Mouse (Mus musculus): ENCODE results near the gene Orai3. TPM values are rescaled to one million over a fixed set of nuclear protein-coding genes. Genes with fewer than 3 reads are reported as not detected.

The Orai3 gene
- polyA plus RNA-seq, 1 experiment from 2014 or later, result 13.3 TPM

DNA sequence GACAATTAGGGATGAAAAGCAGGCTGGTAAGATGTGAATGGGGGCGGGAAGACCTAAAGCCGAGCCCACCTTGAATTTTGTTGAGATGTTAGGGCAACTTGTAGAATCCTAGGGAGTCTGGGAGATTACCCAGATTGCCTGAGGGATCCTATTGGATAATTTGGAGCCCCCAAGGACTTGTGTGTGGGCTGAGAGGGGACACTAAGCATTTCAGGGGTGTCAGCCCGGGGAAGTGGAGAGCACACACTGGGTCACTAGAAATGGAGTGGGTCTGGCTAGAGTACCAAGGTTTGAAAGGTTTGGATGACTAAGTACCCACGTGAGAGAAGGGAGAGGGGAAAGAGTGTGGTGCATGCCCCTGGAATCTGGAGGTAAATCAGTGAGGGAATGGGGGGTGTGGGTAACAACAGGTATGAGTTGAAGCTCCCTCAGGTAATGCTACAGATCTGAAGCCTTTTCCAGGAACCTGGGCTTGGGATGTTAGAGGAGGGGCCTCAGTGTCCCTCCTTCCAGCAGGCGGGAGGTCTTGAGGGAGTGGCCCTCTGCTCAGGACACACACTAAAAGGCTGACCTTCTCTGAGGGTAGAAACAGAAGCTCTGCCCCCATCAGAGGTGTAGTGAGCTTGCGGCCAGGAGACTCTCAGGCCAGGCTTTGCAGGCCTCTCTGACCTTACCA is 21.9 kb upstream of the Orai3 start:
- peaks cover 24% of the 10 kb centered on the region for H3K4me1 ChIP-seq (replicated peaks)
- H3K4me2 ChIP-seq, result peak overlapping the region; percentile 98
- H3K27me3 ChIP-seq (replicated peaks), result peaks cover 15% of the 10 kb centered on the region; the same call in 1 of the 2 replicates
- no peaks in the 10 kb centered on the region for H3K9me3 ChIP-seq (replicated peaks)
- H3K36me3 ChIP-seq, result peaks cover 47% of the 10 kb centered on the region
- ATAC-seq (ENCODE audit: insufficient number of reproducible peaks, low FRiP score), result no peak
- H3K27ac ChIP-seq (ENCODE audit: poor library complexity, severe bottlenecking), result no peak overlapping the region
- H3K4me3 ChIP-seq, result peak overlapping the region; percentile 95
- 63% methylated on average over 6 of the region's 6 CpGs for WGBS
- peak overlapping the region; percentile 92 for H3K9ac ChIP-seq

DNA sequence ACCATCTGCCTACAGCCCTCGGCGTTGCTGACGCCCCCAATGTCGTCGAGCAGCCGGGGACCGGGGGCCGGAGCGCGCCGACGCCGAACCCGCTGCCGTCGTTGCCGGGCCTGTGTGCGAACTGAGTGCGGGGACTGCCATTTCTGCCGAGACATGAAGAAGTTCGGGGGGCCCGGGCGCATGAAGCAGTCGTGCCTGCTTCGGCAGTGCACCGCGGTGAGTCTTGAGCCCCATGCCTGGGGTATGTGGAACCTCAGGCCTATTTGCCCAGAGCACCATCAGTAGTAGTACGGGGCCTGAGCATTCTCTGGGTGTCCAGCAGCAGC is 21.4 kb upstream of the Orai3 start:
- peaks cover 16% of the 10 kb centered on the region; the same call in 1 of the 2 replicates for H3K27me3 ChIP-seq (replicated peaks)
- 94% methylated on average over 28 of the region's 28 CpGs for WGBS
- H3K4me1 ChIP-seq (replicated peaks), result peaks cover 24% of the 10 kb centered on the region
- H3K4me3 ChIP-seq, result peak overlapping the region; percentile 95; the same call in 1 of the 2 replicates
- peak overlapping the region; percentile 98; the same call in 1 of the 2 replicates for H3K4me2 ChIP-seq
- H3K9me3 ChIP-seq (replicated peaks), result no peaks in the 10 kb centered on the region
- H3K27ac ChIP-seq (ENCODE audit: poor library complexity, severe bottlenecking), result no peak overlapping the region
- no peak for ATAC-seq (ENCODE audit: insufficient number of reproducible peaks, low FRiP score)
- peaks cover 52% of the 10 kb centered on the region for H3K36me3 ChIP-seq
- 0 out of 2 replicates have a peak overlapping the region, but pooled peaks have one; percentile 16 for H3K9ac ChIP-seq

DNA sequence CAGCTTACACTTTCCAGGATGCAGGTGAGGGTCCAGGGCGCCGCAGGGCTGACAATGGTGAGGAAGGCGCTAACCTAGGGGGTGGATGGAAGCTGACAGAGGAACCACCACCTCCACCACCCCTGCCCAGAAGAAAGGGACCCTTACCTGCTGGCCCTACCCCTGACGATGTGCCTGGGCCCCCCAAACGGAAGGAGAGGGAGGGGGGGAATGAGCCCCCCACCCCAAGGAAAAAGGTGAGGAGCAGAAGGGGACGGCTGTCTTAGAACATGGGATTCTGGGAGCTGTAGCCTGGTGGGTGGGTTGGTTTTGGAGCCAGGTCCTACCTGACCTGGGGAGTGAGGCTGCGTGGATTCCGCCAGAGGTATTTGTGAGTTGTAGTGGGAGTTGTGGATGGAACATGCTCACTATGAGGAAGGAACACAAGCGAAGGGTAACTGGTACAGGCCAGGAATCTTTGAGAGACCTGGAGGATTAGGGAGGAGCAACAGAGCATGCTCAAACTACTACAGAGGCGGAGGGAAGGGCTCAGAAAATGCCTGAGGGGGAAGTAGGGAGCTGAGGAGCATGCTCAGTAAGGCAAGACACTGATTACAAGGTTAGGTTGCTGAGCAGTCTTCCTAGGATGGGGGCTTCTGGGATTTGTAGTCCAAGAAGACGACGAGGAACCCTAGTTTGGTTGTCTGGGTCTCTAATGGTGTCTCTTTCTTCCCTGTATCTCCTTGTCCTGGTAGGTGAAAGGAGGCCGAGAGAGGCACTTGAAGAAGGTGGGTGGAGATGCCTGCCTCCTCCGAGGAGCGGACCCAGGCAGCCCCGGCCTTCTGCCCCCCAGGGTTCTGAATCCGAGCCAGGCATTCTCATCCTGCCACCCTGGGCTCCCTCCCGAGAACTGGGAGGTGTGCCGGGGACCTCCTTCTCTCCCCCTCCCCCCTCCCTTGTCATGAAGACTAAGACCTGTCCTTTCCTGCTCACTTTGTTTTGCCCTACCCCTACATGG is 19.2 kb upstream of the Orai3 start:
- Histone ChIP-seq H3K9me3 (replicated peaks) (no peaks in the 10 kb centered on the region), H3K4me2 (no peak overlapping the region), H3K27me3 (replicated peaks) (peaks cover 34% of the 10 kb centered on the region; the same call in 1 of the 2 replicates), H3K9ac (no peak overlapping the region), H3K27ac (ENCODE audit: poor library complexity, severe bottlenecking) (no peak overlapping the region), H3K36me3 (peaks cover 70% of the 10 kb centered on the region), H3K4me1 (replicated peaks) (peaks cover 19% of the 10 kb centered on the region), H3K4me3 (no peak overlapping the region)
- WGBS, result 87% methylated on average over 19 of the region's 19 CpGs
- ATAC-seq (ENCODE audit: insufficient number of reproducible peaks, low FRiP score), result no peak

DNA sequence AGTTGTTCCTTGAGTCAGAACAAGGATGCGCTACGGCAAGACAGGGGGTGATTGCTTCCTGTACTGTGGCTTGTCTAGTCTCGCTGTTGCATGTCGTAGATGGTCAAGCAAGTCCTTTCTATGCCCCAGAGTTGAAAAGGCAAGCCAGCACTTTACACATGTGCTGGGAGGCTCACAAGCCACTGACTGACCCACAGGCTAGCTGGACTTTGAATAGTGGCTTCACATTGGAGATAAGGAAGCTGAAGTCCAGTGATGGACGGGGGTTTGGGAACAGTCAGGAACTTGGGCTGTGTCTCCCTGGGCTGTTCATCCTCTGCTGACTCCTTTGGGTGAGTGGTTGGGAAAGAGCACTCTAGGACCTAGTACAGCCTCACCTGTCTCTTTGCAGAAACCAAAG is 18.0 kb upstream of the Orai3 start:
- H3K27me3 ChIP-seq (replicated peaks), result peaks cover 46% of the 10 kb centered on the region
- 87% methylated on average over 5 of the region's 5 CpGs for WGBS
- no peak overlapping the region for H3K4me2 ChIP-seq
- H3K36me3 ChIP-seq, result peaks cover 78% of the 10 kb centered on the region
- H3K9me3 ChIP-seq (replicated peaks), result no peaks in the 10 kb centered on the region
- no peak for ATAC-seq (ENCODE audit: insufficient number of reproducible peaks, low FRiP score)
- no peak overlapping the region for H3K4me3 ChIP-seq
- H3K9ac ChIP-seq, result no peak overlapping the region
- H3K27ac ChIP-seq (ENCODE audit: poor library complexity, severe bottlenecking), result no peak overlapping the region
- peaks cover 19% of the 10 kb centered on the region for H3K4me1 ChIP-seq (replicated peaks)

DNA sequence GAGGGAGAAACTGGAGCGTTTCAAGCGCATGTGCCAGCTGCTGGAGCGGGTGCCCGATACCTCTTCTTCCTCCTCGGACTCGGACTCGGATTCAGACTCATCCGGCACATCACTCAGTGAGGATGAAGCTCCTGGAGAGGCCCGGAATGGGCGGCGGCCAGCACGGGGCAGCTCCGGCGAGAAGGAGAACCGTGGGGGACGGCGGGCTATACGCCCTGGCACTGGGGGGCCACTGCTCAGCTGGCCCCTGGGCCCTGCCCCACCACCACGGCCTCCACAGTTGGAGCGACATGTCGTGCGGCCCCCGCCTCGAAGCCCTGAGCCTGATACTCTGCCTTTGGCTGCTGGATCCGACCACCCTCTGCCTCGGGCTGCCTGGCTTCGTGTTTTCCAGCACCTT is 17.5 kb upstream of the Orai3 start:
- H3K4me2 ChIP-seq, result no peak overlapping the region
- ATAC-seq (ENCODE audit: insufficient number of reproducible peaks, low FRiP score), result no peak
- peaks cover 50% of the 10 kb centered on the region for H3K27me3 ChIP-seq (replicated peaks)
- no peak overlapping the region for H3K9ac ChIP-seq
- peaks cover 16% of the 10 kb centered on the region for H3K4me1 ChIP-seq (replicated peaks)
- H3K9me3 ChIP-seq (replicated peaks), result no peaks in the 10 kb centered on the region
- peaks cover 83% of the 10 kb centered on the region for H3K36me3 ChIP-seq
- no peak overlapping the region for H3K27ac ChIP-seq (ENCODE audit: poor library complexity, severe bottlenecking)
- H3K4me3 ChIP-seq, result no peak overlapping the region
- WGBS, result 88% methylated on average over 27 of the region's 27 CpGs

DNA sequence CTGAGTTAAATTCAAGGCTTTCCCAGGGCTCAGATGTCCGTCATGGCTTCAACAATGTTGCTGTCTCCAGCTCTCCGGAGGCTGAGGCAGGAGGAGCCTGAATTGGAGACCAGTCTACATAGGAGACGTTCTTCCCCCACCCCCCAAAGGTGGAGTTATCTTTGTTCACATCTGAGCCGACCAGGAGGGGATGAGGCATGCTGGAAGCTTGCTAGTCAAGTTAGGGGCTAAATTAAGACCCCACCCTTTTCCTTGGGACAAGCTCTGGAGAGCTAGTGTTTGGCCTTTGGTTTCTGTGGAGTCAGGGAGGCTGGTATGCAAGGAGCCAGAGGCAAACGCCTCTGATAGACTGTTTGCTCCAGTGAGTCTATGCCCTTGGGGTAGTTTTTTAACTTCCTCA is 16.5 kb upstream of the Orai3 start:
- peaks cover 61% of the 10 kb centered on the region for H3K27me3 ChIP-seq (replicated peaks)
- H3K4me1 ChIP-seq (replicated peaks), result peaks cover 6% of the 10 kb centered on the region; the same call in 1 of the 2 replicates
- no peak overlapping the region for H3K4me3 ChIP-seq
- H3K9ac ChIP-seq, result no peak overlapping the region
- no peak overlapping the region for H3K4me2 ChIP-seq
- WGBS, result 80% methylated on average over 5 of the region's 5 CpGs
- no peak for ATAC-seq (ENCODE audit: insufficient number of reproducible peaks, low FRiP score)
- peaks cover 90% of the 10 kb centered on the region for H3K36me3 ChIP-seq
- no peak overlapping the region for H3K27ac ChIP-seq (ENCODE audit: poor library complexity, severe bottlenecking)
- no peaks in the 10 kb centered on the region for H3K9me3 ChIP-seq (replicated peaks)

DNA sequence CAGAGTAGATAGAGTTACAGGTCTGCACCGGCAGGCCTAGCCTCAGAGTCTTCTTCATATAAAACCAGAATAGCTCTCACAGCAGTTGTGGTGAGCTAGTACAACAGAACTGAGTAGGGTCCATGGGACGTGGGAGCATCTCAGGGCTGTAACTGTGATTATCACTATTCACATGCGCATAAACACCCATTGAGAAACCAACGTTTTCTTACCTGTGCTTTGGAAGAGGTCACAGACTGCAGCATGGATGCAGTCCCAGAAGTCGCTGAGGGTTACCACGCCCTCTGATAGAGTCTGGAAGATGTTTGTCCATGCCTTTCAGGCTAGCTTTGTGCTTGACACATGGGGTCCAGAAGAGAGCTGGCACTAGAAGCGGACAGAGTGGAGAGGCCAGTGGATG is 15.9 kb upstream of the Orai3 start:
- H3K4me3 ChIP-seq, result no peak overlapping the region
- no peak overlapping the region for H3K27ac ChIP-seq (ENCODE audit: poor library complexity, severe bottlenecking)
- H3K9me3 ChIP-seq (replicated peaks), result no peaks in the 10 kb centered on the region
- no peak overlapping the region for H3K4me2 ChIP-seq
- H3K4me1 ChIP-seq (replicated peaks), result no peaks in the 10 kb centered on the region
- no peak for ATAC-seq (ENCODE audit: insufficient number of reproducible peaks, low FRiP score)
- peaks cover 90% of the 10 kb centered on the region for H3K36me3 ChIP-seq
- no peak overlapping the region for H3K9ac ChIP-seq
- H3K27me3 ChIP-seq (replicated peaks), result peaks cover 66% of the 10 kb centered on the region
- 83% methylated on average over 7 of the region's 7 CpGs for WGBS

DNA sequence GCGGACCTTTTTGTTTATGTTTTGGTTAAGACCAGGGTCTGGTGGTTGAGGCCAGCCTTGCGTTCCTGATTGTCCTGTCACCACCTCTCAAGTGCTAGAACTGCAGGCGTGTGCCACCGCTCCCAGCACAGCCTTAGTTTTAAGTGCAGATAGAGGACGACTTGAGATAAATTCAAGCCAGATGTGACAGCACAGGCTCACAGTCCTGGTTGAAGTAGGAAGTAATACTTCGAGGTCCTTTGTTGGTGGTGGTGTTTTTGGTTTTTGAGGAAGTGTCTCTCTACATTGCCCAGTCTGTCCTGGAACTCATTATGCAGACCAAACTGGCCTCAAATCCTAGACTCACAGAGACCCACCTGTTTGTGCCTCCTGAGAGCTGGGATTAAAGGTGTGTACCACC is 9.9 kb upstream of the Orai3 start:
- H3K9me3 ChIP-seq (replicated peaks), result no peaks in the 10 kb centered on the region
- peaks cover 63% of the 10 kb centered on the region for H3K36me3 ChIP-seq
- peaks cover 47% of the 10 kb centered on the region for H3K27me3 ChIP-seq (replicated peaks)
- no peak for ATAC-seq (ENCODE audit: insufficient number of reproducible peaks, low FRiP score)
- H3K4me3 ChIP-seq, result no peak overlapping the region
- no peak overlapping the region for H3K9ac ChIP-seq
- H3K4me1 ChIP-seq (replicated peaks), result peaks cover 12% of the 10 kb centered on the region
- peak overlapping the region; percentile 24; the same call in 1 of the 2 replicates for H3K4me2 ChIP-seq
- H3K27ac ChIP-seq (ENCODE audit: poor library complexity, severe bottlenecking), result no peak overlapping the region
- 9% methylated on average over 6 of the region's 6 CpGs for WGBS

DNA sequence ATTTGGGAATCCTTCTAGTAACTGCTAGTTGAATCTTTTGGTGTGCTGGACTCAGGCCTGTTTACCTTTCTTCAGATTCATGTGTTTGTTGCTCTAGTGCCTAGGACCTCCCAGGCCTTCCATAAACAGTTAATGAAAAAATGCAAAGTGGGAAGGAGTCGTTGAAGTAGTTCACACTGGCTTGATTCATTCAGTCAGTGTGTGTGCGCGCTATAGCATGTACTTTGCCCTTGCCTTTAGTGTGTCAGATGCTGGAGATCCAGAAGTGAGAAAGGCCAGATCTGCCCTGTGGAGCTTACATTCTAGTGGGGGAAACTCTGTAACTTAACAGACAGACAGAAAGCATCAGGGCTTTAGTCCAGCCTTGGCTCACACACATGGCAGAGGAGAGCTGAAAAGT is 9.1 kb upstream of the Orai3 start:
- Histone ChIP-seq H3K4me2 (no peak overlapping the region), H3K9ac (no peak overlapping the region), H3K27me3 (replicated peaks) (peaks cover 40% of the 10 kb centered on the region), H3K4me3 (no peak overlapping the region), H3K4me1 (replicated peaks) (peaks cover 12% of the 10 kb centered on the region), H3K36me3 (peaks cover 60% of the 10 kb centered on the region), H3K27ac (ENCODE audit: poor library complexity, severe bottlenecking) (no peak overlapping the region), H3K9me3 (replicated peaks) (no peaks in the 10 kb centered on the region)
- ATAC-seq (ENCODE audit: insufficient number of reproducible peaks, low FRiP score), result no peak
- WGBS, result 74% methylated on average over 3 of the region's 3 CpGs

DNA sequence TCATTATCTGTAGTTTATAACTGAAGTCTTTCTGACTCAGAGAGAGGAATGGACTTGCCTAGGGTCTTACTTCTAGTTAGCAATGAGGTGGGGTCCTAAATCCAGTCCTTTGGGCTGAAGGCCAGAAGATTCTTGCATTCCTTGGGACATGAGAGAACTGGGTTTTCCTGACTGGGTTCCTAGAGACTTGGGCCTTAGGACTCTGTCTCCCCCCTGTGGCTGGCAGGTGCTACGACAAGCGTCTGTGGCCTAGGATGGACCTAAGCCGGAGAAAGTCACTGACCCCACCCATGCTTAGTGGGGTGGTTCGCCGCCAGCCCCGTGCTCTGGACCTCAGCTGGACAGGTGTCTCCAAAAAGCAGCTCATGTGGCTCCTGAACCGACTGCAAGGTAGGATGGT is 8.6 kb upstream of the Orai3 start:
- no peak overlapping the region for H3K4me2 ChIP-seq
- H3K27me3 ChIP-seq (replicated peaks), result peaks cover 34% of the 10 kb centered on the region
- no peak overlapping the region for H3K4me3 ChIP-seq
- H3K9ac ChIP-seq, result no peak overlapping the region
- no peak overlapping the region for H3K27ac ChIP-seq (ENCODE audit: poor library complexity, severe bottlenecking)
- ATAC-seq (ENCODE audit: insufficient number of reproducible peaks, low FRiP score), result peak; percentile 54; the same call in 1 of the 2 replicates
- whole genome bisulfite sequencing, result 32% methylated on average over 7 of the region's 7 CpGs
- peaks cover 62% of the 10 kb centered on the region for H3K36me3 ChIP-seq
- H3K4me1 ChIP-seq (replicated peaks), result peaks cover 12% of the 10 kb centered on the region
- H3K9me3 ChIP-seq (replicated peaks), result no peaks in the 10 kb centered on the region

DNA sequence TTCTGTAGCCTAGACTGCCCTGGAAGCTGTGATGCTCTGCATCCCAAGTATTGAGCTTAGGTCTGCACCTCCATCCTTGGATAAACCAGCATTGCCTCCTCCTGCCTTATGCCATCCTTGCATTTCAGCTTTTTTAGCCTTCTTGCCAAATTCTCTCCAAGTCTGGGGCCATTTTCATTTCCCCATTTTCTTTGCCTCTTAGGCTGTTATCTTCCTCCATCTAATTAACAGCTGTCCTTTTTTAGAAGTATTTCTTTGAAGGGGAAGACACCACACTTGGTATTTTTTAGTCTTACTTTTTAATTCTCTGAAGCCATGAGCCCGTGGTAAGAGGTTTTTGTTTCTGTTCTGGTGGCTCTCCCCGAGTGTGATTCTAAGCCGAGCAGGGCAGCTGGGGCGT is 6.0 kb upstream of the Orai3 start:
- no peaks in the 10 kb centered on the region for H3K9me3 ChIP-seq (replicated peaks)
- no peak overlapping the region for H3K4me3 ChIP-seq
- no peak overlapping the region for H3K9ac ChIP-seq
- 88% methylated on average over 4 of the region's 4 CpGs for WGBS
- H3K4me1 ChIP-seq (replicated peaks), result peaks cover 12% of the 10 kb centered on the region
- peaks cover 8% of the 10 kb centered on the region for H3K27me3 ChIP-seq (replicated peaks)
- no peak overlapping the region for H3K27ac ChIP-seq (ENCODE audit: poor library complexity, severe bottlenecking)
- H3K36me3 ChIP-seq, result peaks cover 63% of the 10 kb centered on the region
- ATAC-seq (ENCODE audit: insufficient number of reproducible peaks, low FRiP score), result no peak
- H3K4me2 ChIP-seq, result no peak overlapping the region
